Mouse (Mus musculus) stomach, embryonic 15.5 days (tissue): Measurements from ENCODE around the gene Odaph. TPM values are rescaled to one million over a fixed set of nuclear protein-coding genes. Genes with fewer than 3 reads are reported as not detected.
A peak's percentile ranks its signal among the peaks of the same experiment; 100 is the strongest.

Experiments
- ATAC-seq: fragments of 200-750 bp; cut with Nextera tagmentation; 2 replicates; pipeline ENCODE4 v1.8.0; 2017; ENCODE audit warnings: low read depth, moderate number of reproducible peaks, moderate TSS enrichment; ENCODE audit not compliant: insufficient read depth, low FRiP score
- H3K27ac ChIP-seq: fragments of 300-500 bp; sonication (generic); 2 replicates; pipeline ENCODE4 v1.5.1; 2015; ENCODE audit warnings: mild to moderate bottlenecking, inconsistent platforms
- H3K27me3 ChIP-seq: fragments of 300-500 bp; sonication (generic); replicated peaks from 2 replicates; pipeline ENCODE4 v1.6.1; 2015; ENCODE audit warnings: inconsistent platforms
- H3K36me3 ChIP-seq: fragments of 300-500 bp; sonication (generic); 2 replicates; pipeline ENCODE4 v1.6.1; 2015; ENCODE audit warnings: inconsistent platforms
- H3K4me1 ChIP-seq: fragments of 300-500 bp; sonication (generic); 2 replicates; pipeline ENCODE4 v1.6.1; 2015; ENCODE audit warnings: inconsistent platforms
- H3K4me2 ChIP-seq: fragments of 300-500 bp; sonication (generic); 2 replicates; pipeline ENCODE4 v1.6.1; 2015; ENCODE audit warnings: mild to moderate bottlenecking, inconsistent platforms
- H3K4me3 ChIP-seq: fragments of 300-500 bp; sonication (generic); replicated peaks from 2 replicates; pipeline ENCODE4 v1.5.1; 2015; ENCODE audit warnings: inconsistent platforms
- H3K9ac ChIP-seq: fragments of 300-500 bp; sonication (generic); 2 replicates; pipeline ENCODE4 v1.6.1; 2015; ENCODE audit warnings: inconsistent platforms
- H3K9me3 ChIP-seq: fragments of 300-500 bp; sonication (generic); 2 replicates; pipeline ENCODE4 v1.6.1; 2016; ENCODE audit warnings: inconsistent platforms
- WGBS: fragments of 180-500 bp; shearing (Covaris S2); methylation state at CpG from one replicate; pipeline ENCODE4 v1.1.7; 2015; 5-methylcytosine and 5-hydroxymethylcytosine counted together
- polyA plus RNA-seq: library from polyadenylated mRNA; unstranded; fragments of >200 nt; fragmentation: Nextera tagmentation; extraction: Ambion mirVana; gene quantifications from 2 replicates; pipeline ENCODE4 v1.2.1, GENCODE M21; 2015

Odaph gene
- polyA plus RNA-seq, 1 experiment from 2014 or later = 0.30 TPM

DNA sequence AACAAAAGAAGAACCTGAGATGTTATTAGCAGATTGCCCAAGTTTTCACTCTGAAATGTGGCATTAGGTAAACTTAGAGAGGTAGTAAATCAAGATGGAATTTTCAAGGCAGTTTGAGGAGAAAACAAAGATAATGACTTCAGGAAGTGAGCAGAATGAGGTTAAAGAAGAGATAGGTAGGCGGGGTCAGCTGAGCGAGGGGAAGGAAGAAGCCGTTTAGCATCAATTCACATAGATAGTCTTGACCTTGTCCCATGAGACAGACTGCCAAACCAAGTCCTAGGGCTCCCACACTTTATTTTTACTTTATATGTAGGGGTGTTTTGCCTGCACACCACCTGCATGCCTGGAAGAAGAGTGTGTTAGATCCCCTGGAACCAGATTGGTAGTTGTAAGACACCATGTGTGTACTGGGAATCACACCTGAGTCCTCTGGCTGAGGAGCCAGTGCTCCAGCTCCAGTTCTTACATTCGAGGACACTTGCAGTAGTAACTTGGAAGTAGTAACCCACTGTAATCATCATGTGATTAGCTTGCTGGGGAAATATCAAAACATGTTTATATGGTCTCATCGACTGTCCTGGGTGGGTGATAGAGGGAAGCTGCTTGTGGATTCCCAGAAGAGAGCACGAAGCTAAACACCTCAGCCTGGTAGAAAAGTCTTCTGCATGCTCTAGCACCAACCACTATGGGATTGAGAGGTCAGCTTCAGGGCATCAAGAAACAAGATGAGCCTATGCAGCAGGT lies 4.1 kb downstream of the Odaph start:
- 65% methylated on average over 6 of the region's 6 CpGs for WGBS

GRCm38 (mm10) chr5:91993061-91993460 lies 5.8 kb downstream of the Odaph start:
- ATAC-seq = no peak
- no peaks in the 10 kb centered on the region for H3K4me1 ChIP-seq
- H3K4me2 ChIP-seq = no peak overlapping the region
- no peaks in the 10 kb centered on the region for H3K9me3 ChIP-seq
- H3K4me3 ChIP-seq = no peak overlapping the region
- H3K9ac ChIP-seq = no peak overlapping the region
- no peaks in the 10 kb centered on the region for H3K36me3 ChIP-seq
- H3K27ac ChIP-seq = no peak overlapping the region
- H3K27me3 ChIP-seq = no peaks in the 10 kb centered on the region
- 80% methylated on average over 2 of the region's 2 CpGs for WGBS

More for the DNA sequence above, 4.1 kb downstream of the Odaph start:
- no peak for ATAC-seq
- H3K4me2 ChIP-seq = no peak overlapping the region
- H3K36me3 ChIP-seq = no peaks in the 10 kb centered on the region
- H3K27ac ChIP-seq = no peak overlapping the region
- no peaks in the 10 kb centered on the region for H3K9me3 ChIP-seq
- H3K27me3 ChIP-seq = no peaks in the 10 kb centered on the region
- no peak overlapping the region for H3K9ac ChIP-seq
- H3K4me1 ChIP-seq = no peaks in the 10 kb centered on the region
- H3K4me3 ChIP-seq = no peak overlapping the region

DNA sequence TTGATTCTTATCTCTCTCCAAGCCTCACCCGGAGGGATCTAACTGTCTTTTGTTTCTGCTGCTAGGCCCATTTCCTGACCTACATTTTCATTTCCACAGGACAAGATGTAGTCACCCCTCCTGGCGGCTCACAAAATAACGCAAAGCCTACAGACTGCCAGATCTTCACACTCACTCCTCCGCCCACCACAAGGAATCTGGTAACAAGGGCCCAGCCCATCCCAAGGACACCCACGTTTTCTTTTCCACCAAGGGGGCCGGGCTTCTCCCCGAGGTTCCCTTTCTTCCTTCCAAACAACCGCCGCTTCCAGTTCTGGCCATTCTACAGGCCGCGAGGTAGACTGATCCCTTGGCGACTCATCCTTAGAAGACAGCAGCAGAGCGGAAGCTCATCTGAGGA lies 7.3 kb downstream of the Odaph start:
- H3K4me3 ChIP-seq = no peak overlapping the region
- H3K27me3 ChIP-seq = no peaks in the 10 kb centered on the region
- no peaks in the 10 kb centered on the region for H3K9me3 ChIP-seq
- no peaks in the 10 kb centered on the region for H3K4me1 ChIP-seq
- no peak overlapping the region for H3K4me2 ChIP-seq
- H3K36me3 ChIP-seq = no peaks in the 10 kb centered on the region
- ATAC-seq = no peak
- 58% methylated on average over 13 of the region's 13 CpGs for WGBS
- no peak overlapping the region for H3K27ac ChIP-seq
- H3K9ac ChIP-seq = no peak overlapping the region

DNA sequence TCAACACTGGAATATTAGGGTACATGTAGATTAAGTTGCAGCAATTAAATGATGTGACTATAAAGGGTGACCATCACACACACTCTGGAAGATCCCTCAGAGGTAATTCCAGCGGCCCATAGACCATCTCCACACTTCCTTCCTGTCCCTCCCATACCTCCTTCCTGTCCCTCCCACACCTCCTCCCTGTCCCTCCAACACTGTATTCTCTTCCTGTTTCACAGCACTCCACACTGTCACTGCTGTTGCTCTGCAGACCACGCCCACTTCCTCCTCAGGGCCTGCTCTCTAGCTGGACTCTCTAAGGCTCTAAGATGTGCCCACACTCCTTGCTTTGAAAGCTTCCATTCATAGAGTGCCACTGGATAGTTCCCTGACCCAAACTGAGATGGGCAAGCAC lies 13.5 kb downstream of the Odaph start:
- no peak; the same call in 1 of the 2 replicates for ATAC-seq

DNA sequence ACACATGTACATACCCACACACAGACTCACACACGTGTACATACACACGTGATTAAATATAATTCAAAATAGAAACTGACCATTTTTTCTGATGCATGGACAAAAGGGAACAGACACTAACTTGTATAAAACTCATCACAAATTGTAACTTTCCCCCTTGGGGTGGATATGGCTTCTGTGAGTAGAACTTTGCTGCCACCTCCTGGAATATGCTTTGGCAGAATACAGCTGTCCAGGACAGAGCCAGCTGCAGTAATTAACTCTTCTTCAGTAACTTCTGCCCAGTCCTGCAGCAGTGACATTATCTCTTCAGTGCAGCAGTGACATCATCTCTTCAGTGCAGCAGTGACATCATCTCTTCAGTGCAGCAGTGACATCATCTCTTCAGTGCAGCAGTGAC lies 15.7 kb downstream of the Odaph start:
- H3K27me3 ChIP-seq = no peaks in the 10 kb centered on the region
- H3K9me3 ChIP-seq = no peaks in the 10 kb centered on the region
- no peaks in the 10 kb centered on the region for H3K36me3 ChIP-seq
- H3K4me2 ChIP-seq = no peak overlapping the region
- no peak overlapping the region for H3K9ac ChIP-seq
- H3K4me3 ChIP-seq = no peak overlapping the region
- WGBS = 66% methylated on average over 2 of the region's 2 CpGs
- no peaks in the 10 kb centered on the region for H3K4me1 ChIP-seq
- no peak for ATAC-seq
- no peak overlapping the region for H3K27ac ChIP-seq

More for the DNA sequence above, 13.5 kb downstream of the Odaph start:
- Histone ChIP-seq H3K9ac (no peak overlapping the region), H3K4me3 (no peak overlapping the region), H3K4me1 (no peaks in the 10 kb centered on the region), H3K4me2 (no peak overlapping the region), H3K9me3 (no peaks in the 10 kb centered on the region), H3K36me3 (no peaks in the 10 kb centered on the region), H3K27ac (no peak overlapping the region), H3K27me3 (no peaks in the 10 kb centered on the region)
- WGBS = 79% methylated on average over 2 of the region's 2 CpGs

DNA sequence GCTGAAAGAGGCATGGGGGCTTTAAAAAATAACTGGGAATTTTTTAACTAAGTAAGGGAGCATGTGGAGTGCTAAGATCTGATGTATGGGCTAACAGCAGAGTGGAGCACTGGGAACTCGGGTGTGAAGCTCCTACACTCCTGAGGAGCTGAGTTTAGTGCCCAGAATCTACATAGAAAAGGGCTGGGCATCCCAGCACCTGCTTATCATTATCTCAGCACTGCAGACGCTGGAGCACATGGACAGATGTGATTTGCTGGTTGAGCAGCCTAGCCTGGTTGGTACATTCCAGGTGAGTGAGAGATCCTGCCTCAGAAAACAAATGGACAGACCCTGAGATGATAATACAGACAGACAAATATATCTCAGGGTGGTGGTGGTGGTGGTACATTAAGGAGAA lies 22.6 kb downstream of the Odaph start:
- Histone ChIP-seq H3K9ac (no peak overlapping the region), H3K9me3 (no peaks in the 10 kb centered on the region), H3K36me3 (no peaks in the 10 kb centered on the region), H3K27me3 (no peaks in the 10 kb centered on the region), H3K4me1 (no peaks in the 10 kb centered on the region), H3K27ac (no peak overlapping the region), H3K4me3 (no peak overlapping the region), H3K4me2 (no peak overlapping the region)
- WGBS = 33% methylated on average over 2 of the region's 2 CpGs
- ATAC-seq = no peak

DNA sequence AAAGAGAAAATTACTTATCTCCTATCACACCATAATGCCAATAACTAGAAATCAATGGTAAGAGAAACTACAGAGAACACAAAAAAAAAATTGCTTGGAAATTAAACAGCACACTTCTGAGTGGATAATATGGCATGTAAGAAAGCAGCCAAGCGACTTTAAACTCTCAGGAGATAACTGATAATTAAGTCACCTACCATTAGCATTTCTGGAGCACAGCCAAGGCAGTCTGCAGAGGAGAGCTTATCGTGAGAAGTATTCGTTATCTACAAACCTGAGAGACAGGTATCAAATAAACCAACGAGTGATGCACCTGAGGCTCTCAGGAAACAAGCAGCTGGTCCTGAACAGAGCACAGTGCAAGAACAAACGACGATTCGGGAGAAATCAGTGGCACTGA lies 24.5 kb downstream of the Odaph start:
- no peak overlapping the region for H3K4me3 ChIP-seq
- WGBS = 51% methylated on average over 7 of the region's 7 CpGs
- H3K4me1 ChIP-seq = no peaks in the 10 kb centered on the region
- no peak overlapping the region for H3K9ac ChIP-seq
- no peaks in the 10 kb centered on the region for H3K9me3 ChIP-seq
- no peak overlapping the region for H3K27ac ChIP-seq
- no peak overlapping the region for H3K4me2 ChIP-seq
- no peaks in the 10 kb centered on the region for H3K36me3 ChIP-seq
- H3K27me3 ChIP-seq = no peaks in the 10 kb centered on the region
- no peak for ATAC-seq

DNA sequence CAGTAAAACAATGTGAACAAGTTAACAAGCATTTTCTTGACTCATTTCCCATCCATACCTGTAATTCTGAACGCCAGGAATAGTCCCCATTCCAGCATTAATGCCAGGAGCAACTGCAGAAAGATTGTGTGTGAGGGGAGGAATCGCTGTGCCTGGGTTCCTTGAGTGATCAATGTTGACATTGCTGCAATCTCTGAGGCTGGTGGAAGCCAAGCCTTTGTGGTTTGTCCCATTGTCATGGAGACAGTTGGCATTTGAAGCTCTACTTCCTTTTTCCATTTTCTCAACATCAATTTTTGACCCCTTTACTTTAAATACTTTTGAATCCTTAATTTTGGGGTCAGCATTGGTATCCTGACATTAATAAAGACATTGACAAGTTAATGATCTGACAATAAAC lies 32.7 kb downstream of the Odaph start:
- H3K4me2 ChIP-seq = no peak overlapping the region
- no peaks in the 10 kb centered on the region for H3K27me3 ChIP-seq
- no peak overlapping the region for H3K27ac ChIP-seq
- no peaks in the 10 kb centered on the region for H3K9me3 ChIP-seq
- WGBS = 39% methylated on average over 2 of the region's 2 CpGs
- H3K4me3 ChIP-seq = no peak overlapping the region
- H3K36me3 ChIP-seq = no peaks in the 10 kb centered on the region
- no peaks in the 10 kb centered on the region for H3K4me1 ChIP-seq
- H3K9ac ChIP-seq = no peak overlapping the region
- ATAC-seq = no peak

GRCm38 (mm10) chr5:92042377-92043348 lies 55.4 kb downstream of the Odaph start:
- H3K4me2 ChIP-seq = peak overlapping the region; percentile 89
- H3K27ac ChIP-seq = peak overlapping the region; percentile 88
- H3K9me3 ChIP-seq = no peaks in the 10 kb centered on the region
- H3K4me3 ChIP-seq = peak overlapping the region; percentile 82
- under 1% methylated on average over 68 of the region's 68 CpGs for WGBS
- ATAC-seq = peak; percentile 100
- no peaks in the 10 kb centered on the region for H3K36me3 ChIP-seq
- H3K9ac ChIP-seq = peak overlapping the region; percentile 47
- no peaks in the 10 kb centered on the region for H3K27me3 ChIP-seq
- 0 out of 2 replicates have a peak, but pooled peaks cover 2% of the 10 kb centered on the region for H3K4me1 ChIP-seq

DNA sequence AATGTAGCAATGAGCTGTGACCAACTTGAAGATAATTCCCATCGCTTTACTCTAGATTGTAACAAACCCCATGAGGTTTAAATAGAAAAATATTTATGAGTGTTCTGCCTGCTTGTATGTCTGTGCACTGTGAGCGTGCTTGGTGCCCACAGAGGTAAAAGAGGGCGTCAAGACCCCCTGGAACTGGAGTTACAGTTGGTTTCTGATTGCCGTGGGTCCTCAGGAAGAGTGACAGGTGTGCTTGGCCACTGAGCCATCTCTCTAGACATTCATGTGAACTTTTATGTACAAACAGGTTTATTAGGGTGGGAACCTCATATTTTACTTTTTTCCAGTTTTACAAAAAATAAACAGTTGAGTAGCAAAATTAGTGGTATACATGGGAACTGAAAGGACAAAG lies 56.5 kb downstream of the Odaph start, which contains the start of gene Cdkl2:
Gene Cdkl2 (minus strand): TSS at position 101 of the 400 bp plus-strand sequence.
- H3K36me3 ChIP-seq = no peaks in the 10 kb centered on the region
- H3K4me1 ChIP-seq = 0 out of 2 replicates have a peak, but pooled peaks cover 2% of the 10 kb centered on the region
- peak within 1 kb of the TSS; percentile 82 for H3K4me3 ChIP-seq
- no peaks in the 10 kb centered on the region for H3K9me3 ChIP-seq
- peak within 1 kb of the TSS; percentile 89 for H3K4me2 ChIP-seq
- ATAC-seq = no peak
- H3K27ac ChIP-seq = peak within 1 kb of the TSS; percentile 88
- H3K9ac ChIP-seq = peak within 1 kb of the TSS; percentile 47
- WGBS = 69% methylated on average over 4 of the region's 4 CpGs
- H3K27me3 ChIP-seq = no peaks in the 10 kb centered on the region
